Mouse (Mus musculus) erythroblast, embryonic 14.5 days (primary cell): ENCODE measurements around the gene Nup93. TPM values are rescaled to one million over a fixed set of nuclear protein-coding genes. Genes with fewer than 3 reads are reported as not detected.
A peak's percentile ranks its signal among the peaks of the same experiment; 100 is the strongest.

Experiments used
- H3K27me3 ChIP-seq: 2 replicates; pipeline ENCODE4 v1.6.1; 2012; ENCODE audit warnings: inconsistent platforms; ENCODE audit not compliant: control insufficient read depth
- H3K36me3 ChIP-seq: 2 replicates; pipeline ENCODE4 v1.6.1; 2012; ENCODE audit warnings: mild to moderate bottlenecking, inconsistent platforms; ENCODE audit not compliant: control insufficient read depth
- H3K4me1 ChIP-seq: 2 replicates; pipeline ENCODE4 v1.6.1; 2012; ENCODE audit warnings: inconsistent platforms; ENCODE audit not compliant: control insufficient read depth
- H3K4me3 ChIP-seq: replicated peaks from 2 replicates; pipeline ENCODE3; 2012; ENCODE audit warnings: moderate library complexity, mild to moderate bottlenecking, inconsistent platforms
- H3K9me3 ChIP-seq: 2 replicates; pipeline ENCODE4 v1.6.1; 2012; ENCODE audit warnings: low read length, inconsistent platforms, mixed read lengths; ENCODE audit not compliant: control insufficient read depth
- GATA1 ChIP-seq: IDR thresholded peaks from 2 replicates; pipeline ENCODE4 v1.6.1; 2012; ENCODE audit warnings: low read length, inconsistent platforms, mixed read lengths
- TAL1 ChIP-seq: IDR thresholded peaks from 3 replicates; pipeline ENCODE4 v1.6.1; 2012; ENCODE audit warnings: low read length, inconsistent platforms, mixed read lengths
- polyA plus RNA-seq: library from polyadenylated mRNA; stranded (reverse); fragments of >175 nt; gene quantifications from 2 replicates; pipeline ENCODE4 v1.2.3, GENCODE M21; 2012

The Nup93 gene
- polyA plus RNA-seq, 1 experiment, result 0.52 TPM

- TF ChIP-seq TAL1 (no peak), GATA1 (no peak)
- no peaks in the 10 kb centered on the region for H3K27me3 ChIP-seq
- peaks cover 2% of the 10 kb centered on the region; the same call in 1 of the 2 replicates for H3K4me1 ChIP-seq
- peaks cover 12% of the 10 kb centered on the region for H3K36me3 ChIP-seq
- no peaks in the 10 kb centered on the region for H3K9me3 ChIP-seq
- H3K4me3 ChIP-seq, result no peak overlapping the region
These were observed 105.7 kb downstream of the Nup93 start for GRCm38 (mm10) chr8:94320036-94320435.

- TF ChIP-seq GATA1 (no peak), TAL1 (no peak)
- Histone ChIP-seq H3K9me3 (no peaks in the 10 kb centered on the region), H3K4me3 (no peak overlapping the region), H3K36me3 (peaks cover 4% of the 10 kb centered on the region), H3K27me3 (no peaks in the 10 kb centered on the region), H3K4me1 (peaks cover 2% of the 10 kb centered on the region; the same call in 1 of the 2 replicates)
These were observed 107.7 kb downstream of the Nup93 start for GRCm38 (mm10) chr8:94322083-94322482.

- no peaks in the 10 kb centered on the region for H3K9me3 ChIP-seq
- TF ChIP-seq TAL1 (no peak), GATA1 (no peak)
- no peaks in the 10 kb centered on the region; the same call in 1 of the 2 replicates for H3K36me3 ChIP-seq
- no peak overlapping the region for H3K4me3 ChIP-seq
- H3K4me1 ChIP-seq, result peaks cover 2% of the 10 kb centered on the region; the same call in 1 of the 2 replicates
- H3K27me3 ChIP-seq, result no peaks in the 10 kb centered on the region
These were observed 108.7 kb downstream of the Nup93 start for GRCm38 (mm10) chr8:94323041-94323440.

GRCm38 (mm10) chr8:94324071-94324470 is 109.7 kb downstream of the Nup93 start:
- no peaks in the 10 kb centered on the region for H3K9me3 ChIP-seq
- H3K4me1 ChIP-seq, result peaks cover 2% of the 10 kb centered on the region; the same call in 1 of the 2 replicates
- H3K27me3 ChIP-seq, result no peaks in the 10 kb centered on the region
- no peak overlapping the region for H3K4me3 ChIP-seq
- no peak for TF ChIP-seq TAL1
- no peak for TF ChIP-seq GATA1
- H3K36me3 ChIP-seq, result no peaks in the 10 kb centered on the region

GRCm38 (mm10) chr8:94326016-94326415 is 111.7 kb downstream of the Nup93 start:
- H3K36me3 ChIP-seq, result no peaks in the 10 kb centered on the region
- no peak for TF ChIP-seq GATA1
- peaks cover 2% of the 10 kb centered on the region; the same call in 1 of the 2 replicates for H3K4me1 ChIP-seq
- H3K27me3 ChIP-seq, result no peaks in the 10 kb centered on the region
- H3K9me3 ChIP-seq, result no peaks in the 10 kb centered on the region
- no peak overlapping the region for H3K4me3 ChIP-seq

DNA sequence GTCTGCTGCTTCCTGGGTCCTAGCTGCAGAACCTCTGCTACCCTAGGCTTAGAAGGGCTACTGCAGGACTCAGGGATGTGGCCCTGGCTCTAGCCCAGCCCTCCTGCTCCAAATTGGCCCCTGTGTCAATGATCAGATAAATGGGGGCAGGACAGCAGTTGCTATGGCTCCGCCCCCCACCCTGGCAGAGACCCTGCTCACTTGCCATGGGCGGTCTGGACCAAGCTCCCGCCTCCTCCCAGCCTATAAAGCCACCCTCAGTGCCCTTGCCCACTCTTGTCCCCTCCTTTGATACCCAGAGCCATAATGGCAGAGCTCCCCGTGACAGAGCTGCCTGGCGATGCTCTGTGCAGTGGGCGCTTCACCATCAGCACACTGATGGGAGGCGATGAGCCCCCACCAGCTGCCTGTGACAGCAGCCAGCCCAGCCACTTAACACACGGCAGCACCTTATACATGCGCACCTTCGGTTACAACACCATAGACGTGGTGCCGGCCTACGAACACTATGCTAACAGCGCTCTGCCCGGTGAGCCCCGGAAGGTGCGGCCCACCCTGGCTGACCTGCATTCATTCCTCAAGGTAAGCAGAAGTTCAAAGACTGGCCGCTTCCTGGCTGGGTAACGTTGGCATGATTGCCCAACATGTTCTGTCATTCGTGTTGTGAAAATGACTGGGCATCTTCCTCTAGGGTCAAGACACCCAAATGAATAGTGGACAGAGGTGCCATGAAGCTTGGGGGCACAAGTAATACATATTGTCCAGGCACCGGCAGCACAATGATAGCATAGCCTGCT is 114.8 kb downstream of the Nup93 start, which contains the start of gene Slc12a3:
Slc12a3 (plus strand) TSS at position 270 of the 797 bp plus-strand sequence.
- no peak within 1 kb of the TSS for H3K4me3 ChIP-seq
- no peak for TF ChIP-seq GATA1
- TF ChIP-seq TAL1, result no peak
- no peaks in the 10 kb centered on the region for H3K36me3 ChIP-seq
- H3K9me3 ChIP-seq, result no peaks in the 10 kb centered on the region
- no peaks in the 10 kb centered on the region for H3K27me3 ChIP-seq
- H3K4me1 ChIP-seq, result peaks cover 1% of the 10 kb centered on the region; the same call in 1 of the 2 replicates

DNA sequence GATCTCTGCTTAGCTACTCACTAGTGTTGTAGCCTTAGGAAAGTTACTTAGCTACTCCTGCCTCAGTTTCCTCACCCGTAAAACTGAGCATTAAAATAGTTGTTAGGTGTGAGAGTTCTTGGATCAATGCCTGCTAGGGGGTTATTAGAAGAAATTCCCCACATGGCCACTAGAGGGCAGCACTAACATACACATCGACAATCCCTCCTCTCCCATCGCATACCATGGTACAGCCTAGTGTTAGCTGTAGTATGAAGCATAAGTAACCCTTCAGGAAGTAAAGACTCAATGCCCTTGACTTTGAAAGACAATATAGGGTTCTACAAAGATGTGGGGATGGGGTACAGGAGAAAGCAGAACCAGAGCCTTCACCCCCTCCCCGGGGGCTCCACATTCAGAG is 116.4 kb downstream of the Nup93 start:
- no peaks in the 10 kb centered on the region for H3K4me1 ChIP-seq
- no peak for TF ChIP-seq GATA1
- no peak for TF ChIP-seq TAL1

DNA sequence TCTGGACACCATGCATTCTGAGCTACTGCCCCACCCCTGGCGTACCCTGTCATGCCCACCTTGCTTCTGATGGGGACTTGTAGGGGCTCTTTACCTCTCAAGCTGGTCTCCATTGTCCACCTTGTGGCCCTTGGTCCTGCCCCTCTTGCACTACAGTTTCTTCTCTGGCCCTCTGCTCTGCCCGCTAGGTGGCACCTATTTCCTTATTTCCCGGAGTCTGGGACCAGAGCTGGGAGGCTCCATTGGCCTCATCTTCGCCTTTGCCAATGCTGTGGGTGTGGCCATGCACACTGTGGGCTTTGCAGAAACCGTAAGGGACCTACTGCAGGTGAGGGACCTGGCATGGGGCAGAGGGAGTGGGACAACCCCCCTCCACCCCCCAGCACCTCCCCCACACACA is 119.0 kb downstream of the Nup93 start:
- Histone ChIP-seq H3K36me3 (no peaks in the 10 kb centered on the region), H3K4me3 (no peak overlapping the region), H3K4me1 (no peaks in the 10 kb centered on the region), H3K27me3 (no peaks in the 10 kb centered on the region), H3K9me3 (no peaks in the 10 kb centered on the region)
- TF ChIP-seq TAL1 (no peak), GATA1 (no peak)

More for the DNA sequence above, 116.4 kb downstream of the Nup93 start:
- H3K27me3 ChIP-seq, result no peaks in the 10 kb centered on the region
- no peak overlapping the region for H3K4me3 ChIP-seq
- no peaks in the 10 kb centered on the region for H3K9me3 ChIP-seq
- no peaks in the 10 kb centered on the region for H3K36me3 ChIP-seq

- Histone ChIP-seq H3K9me3 (no peaks in the 10 kb centered on the region), H3K4me3 (no peak overlapping the region), H3K27me3 (no peaks in the 10 kb centered on the region), H3K4me1 (no peaks in the 10 kb centered on the region), H3K36me3 (no peaks in the 10 kb centered on the region)
- TF ChIP-seq TAL1 (no peak), GATA1 (peak; percentile 74)
These were observed 123.2 kb downstream of the Nup93 start for GRCm38 (mm10) chr8:94337559-94337958.
